Mouse (Mus musculus) CH12.LX (cell line): ENCODE results near the gene Gm17364. TPM values are rescaled to one million over a fixed set of nuclear protein-coding genes. Genes with fewer than 3 reads are reported as not detected.
"Not testable (repeated sequence)": the region's sequence is repeated elsewhere in the genome, so short reads cannot be mapped to it uniquely, and the experiment has no call there.

Source experiments
- DNase-seq: peaks from one replicate; pipeline ENCODE4 v3.0.0-alpha.2; 2013; ENCODE audit errors: extremely low read depth
- H3K27ac ChIP-seq: 2 replicates; pipeline ENCODE4 v1.5.1; 2012; ENCODE audit warnings: low read depth, mild to moderate bottlenecking, control low read depth, moderate library complexity; ENCODE audit not compliant: insufficient read depth
- H3K27me3 ChIP-seq: replicated peaks from 2 replicates; pipeline ENCODE3; 2012; ENCODE audit warnings: inconsistent platforms
- H3K36me3 ChIP-seq, 2 experiments: replicated peaks in 1 of 2; 2 replicates each; pipeline versions ENCODE3 to v1.6.1; 2012; ENCODE audit warnings: inconsistent platforms in 1 of 2, low read length in 1 of 2, mild to moderate bottlenecking in 1 of 2, mixed read lengths in 1 of 2, moderate library complexity in 1 of 2; ENCODE audit not compliant: control insufficient read depth in 1 of 2, insufficient read depth in 1 of 2
- H3K4me1 ChIP-seq, 2 experiments: 2 replicates each; pipeline ENCODE4 v1.6.1; 2012; ENCODE audit warnings: inconsistent platforms in 1 of 2, moderate library complexity in 1 of 2; ENCODE audit not compliant: insufficient read depth in 2 of 2, control insufficient read depth in 1 of 2
- H3K4me2 ChIP-seq: 2 replicates; pipeline ENCODE4 v1.6.1; 2012; ENCODE audit warnings: low read depth, mild to moderate bottlenecking, control low read depth; ENCODE audit not compliant: poor library complexity, insufficient read depth, severe bottlenecking
- H3K4me3 ChIP-seq, 3 experiments: fragments of 150-350 bp in 1 of 3; sonication (generic) in 1 of 3; replicated peaks in 1 of 3; 2 replicates each; pipeline versions ENCODE3 to v1.5.1; 2011 to 2012; ENCODE audit warnings: low read depth in 2 of 3, low read length in 2 of 3, mild to moderate bottlenecking in 2 of 3, moderate library complexity in 2 of 3, control low read depth in 1 of 3, improper control_type of control experiment in 1 of 3, inconsistent platforms in 1 of 3, mixed read lengths in 1 of 3; ENCODE audit not compliant: poor library complexity in 1 of 3
- H3K79me2 ChIP-seq: replicated peaks from 2 replicates; pipeline ENCODE4 v1.6.1; 2012; ENCODE audit warnings: mild to moderate bottlenecking, moderate library complexity; ENCODE audit not compliant: control insufficient read depth, poor library complexity, insufficient read depth, severe bottlenecking; ENCODE audit errors: extremely low read depth
- H3K9ac ChIP-seq: 2 replicates; pipeline ENCODE4 v1.6.1; 2012; ENCODE audit warnings: low read depth, mild to moderate bottlenecking, control low read depth, moderate library complexity; ENCODE audit not compliant: insufficient read depth
- H3K9me3 ChIP-seq: replicated peaks from 2 replicates; pipeline ENCODE3; 2012; ENCODE audit warnings: low read length, inconsistent platforms, mixed read lengths
- BHLHE40 ChIP-seq: IDR thresholded peaks from 2 replicates; pipeline ENCODE4 v1.6.1; 2011; ENCODE audit warnings: mild to moderate bottlenecking, low read depth, low read length, improper control_type of control experiment
- CHD2 ChIP-seq: IDR thresholded peaks from 2 replicates; pipeline ENCODE4 v1.6.1; 2011; ENCODE audit warnings: low read length, improper control_type of control experiment
- GABPA ChIP-seq: IDR thresholded peaks from 2 replicates; pipeline ENCODE4 v1.6.1; 2012; ENCODE audit warnings: low read depth, low read length, improper control_type of control experiment, inconsistent platforms; ENCODE audit not compliant: insufficient replicate concordance
- KAT2A ChIP-seq: IDR thresholded peaks from 2 replicates; pipeline ENCODE4 v1.6.1; 2012; ENCODE audit warnings: low read length, improper control_type of control experiment, inconsistent platforms; ENCODE audit not compliant: insufficient replicate concordance
- MAZ ChIP-seq: IDR thresholded peaks from 2 replicates; pipeline ENCODE4 v1.6.1; 2012; ENCODE audit warnings: low read depth, mild to moderate bottlenecking, inconsistent platforms, low read length, improper control_type of control experiment, moderate library complexity
- MEF2A ChIP-seq: IDR thresholded peaks from 2 replicates; pipeline ENCODE4 v1.6.1; 2014; ENCODE audit warnings: low read depth, mild to moderate bottlenecking, inconsistent platforms, low read length, improper control_type of control experiment, borderline replicate concordance
- MXI1 ChIP-seq: IDR thresholded peaks from 2 replicates; pipeline ENCODE4 v1.6.1; 2011; ENCODE audit warnings: mild to moderate bottlenecking, low read depth, low read length, improper control_type of control experiment
- MYC ChIP-seq: IDR thresholded peaks from 2 replicates; pipeline ENCODE4 v1.6.1; 2011; ENCODE audit warnings: low read depth, mild to moderate bottlenecking, improper control_type of control experiment, low read length
- POLR2A ChIP-seq: IDR thresholded peaks from 2 replicates; pipeline ENCODE4 v1.6.1; 2011; ENCODE audit warnings: low read depth, mild to moderate bottlenecking, improper control_type of control experiment, low read length
- RAD21 ChIP-seq: IDR thresholded peaks from 2 replicates; pipeline ENCODE4 v1.6.1; 2011; ENCODE audit warnings: low read depth, mild to moderate bottlenecking, low read length, improper control_type of control experiment, moderate library complexity
- TBP ChIP-seq: conservative IDR thresholded peaks from 2 replicates; pipeline ENCODE4 v1.6.1; 2011; ENCODE audit warnings: low read depth, low read length, improper control_type of control experiment
- UBTF ChIP-seq: IDR thresholded peaks from 2 replicates; pipeline ENCODE4 v1.6.1; 2012; ENCODE audit warnings: low read depth, mild to moderate bottlenecking, inconsistent platforms, low read length, improper control_type of control experiment, moderate library complexity
- USF1 ChIP-seq: IDR thresholded peaks from 2 replicates; pipeline ENCODE4 v1.6.1; 2014; ENCODE audit warnings: low read depth, mild to moderate bottlenecking, inconsistent platforms, low read length, improper control_type of control experiment
- ZC3H11A ChIP-seq: IDR thresholded peaks from 2 replicates; pipeline ENCODE4 v1.6.1; 2012; ENCODE audit warnings: low read depth, mild to moderate bottlenecking, inconsistent platforms, low read length, improper control_type of control experiment
- ZKSCAN1 ChIP-seq: IDR thresholded peaks from 2 replicates; pipeline ENCODE4 v1.6.1; 2012; ENCODE audit warnings: low read depth, inconsistent platforms, low read length, improper control_type of control experiment, borderline replicate concordance
- ZNF384 ChIP-seq: IDR thresholded peaks from 2 replicates; pipeline ENCODE4 v1.6.1; 2012; ENCODE audit warnings: low read depth, low read length, improper control_type of control experiment, inconsistent platforms
- dilution Hi-C: fragments of 300-500 bp; cut with MboI; formaldehyde crosslinking; loops from 2 replicates; pipeline ENCODE4 v1.14.3; 2020; ENCODE audit warnings: low sequenced_read_pairs; ENCODE audit not compliant: extremely low pct_unique_long_range_greater_than_20kb, extremely low pct_ligation_motif_present
- in situ Hi-C: fragments of 300-500 bp; cut with MboI; formaldehyde crosslinking; loops from 3 replicates; pipeline ENCODE4 v1.14.3; 2019; ENCODE audit warnings: low sequenced_read_pairs, low pct_ligation_motif_present, low pct_unique_long_range_greater_than_20kb, mixed read lengths
- polyA plus RNA-seq: library from polyadenylated mRNA; unstranded; fragments of >175 nt; gene quantifications from 2 replicates; pipeline ENCODE4 v1.2.1, GENCODE M21; 2012; ENCODE audit warnings: low read depth; ENCODE audit not compliant: insufficient read length
- total RNA-seq, 2 experiments: library from RNA; depleted of rRNA; stranded (reverse); fragments of 300-350 nt in 1 of 2; fragments of >200 nt in 1 of 2; gene quantifications; 2 replicates each; pipeline ENCODE4 v1.2.3; 2012 to 2014

Gene Gm17364
- total and polyA plus RNA-seq, 3 experiments: 17.3 TPM; not detected in 2

- no peak for TF ChIP-seq BHLHE40
- no peak for TF ChIP-seq KAT2A
- no peak for TF ChIP-seq UBTF
- no peak for TF ChIP-seq USF1
- no peak for TF ChIP-seq ZKSCAN1
- no peak for TF ChIP-seq MAZ
- TF ChIP-seq MEF2A: no peak
- no peak for TF ChIP-seq ZNF384
- no peak for TF ChIP-seq GABPA
- TF ChIP-seq MXI1: no peak
- TF ChIP-seq RAD21: no peak
- TF ChIP-seq CHD2: no peak
- no peak for TF ChIP-seq ZC3H11A
- TF ChIP-seq MYC: no peak
- TF ChIP-seq POLR2A: no peak
- Histone ChIP-seq H3K4me1 (peaks cover 3 to 23% of the 10 kb centered on the region in 2 experiments; a peak in 3 of 4 replicates), H3K4me3 (no peak overlapping the region), H3K27me3 (no peaks in the 10 kb centered on the region), H3K4me2 (no peak overlapping the region), H3K27ac (no peak overlapping the region), H3K79me2 (no peaks in the 10 kb centered on the region; the same call in none of the 2 replicates), H3K36me3 (peaks cover 0 to 26% of the 10 kb centered on the region in 2 experiments), H3K9me3 (no peaks in the 10 kb centered on the region), H3K9ac (no peak overlapping the region)
- dilution Hi-C loops (no loop called here), in situ Hi-C loops (no loop called here)
- DNase-seq: no peak
Measured at GRCm38 (mm10) chr13:41251667-41252066, 22.1 kb downstream of the Gm17364 start.

DNA sequence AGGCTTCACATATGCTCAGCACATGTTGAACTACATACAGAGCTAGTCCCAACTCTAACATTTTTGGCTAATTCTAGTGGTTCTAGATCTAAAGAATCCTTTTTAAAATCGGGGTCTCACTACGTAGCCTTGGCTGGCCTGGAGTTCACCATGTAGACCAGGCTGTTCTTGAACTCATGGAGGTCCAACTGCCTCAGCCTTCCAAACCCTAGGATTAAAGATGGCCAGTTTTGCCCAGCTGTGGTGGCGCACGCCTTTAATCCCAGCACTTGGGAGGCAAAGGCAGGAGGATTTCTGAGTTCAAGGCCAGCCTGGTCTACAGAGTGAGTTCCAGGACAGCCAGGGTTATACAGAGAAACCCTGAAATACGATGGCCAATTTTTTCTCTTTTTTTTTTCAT lies 22.5 kb downstream of the Gm17364 start:
- H3K4me1 ChIP-seq: peaks cover 3 to 20% of the 10 kb centered on the region in 2 experiments; a peak in 3 of 4 replicates
- H3K27me3 ChIP-seq, H3K9me3 ChIP-seq, H3K9ac ChIP-seq, DNase-seq: not testable (repeated sequence)
- TF ChIP-seq TBP: peak; percentile 50; the same call in 1 of the 2 replicates
- TF ChIP-seq, all 38 proteins: peak for 1; not testable (repeated sequence) for 37
- H3K4me3 ChIP-seq, H3K79me2 ChIP-seq, in situ Hi-C loops, H3K27ac ChIP-seq, dilution Hi-C loops: not testable (repeated sequence)
- H3K4me2 ChIP-seq: 0 out of 2 replicates have a peak overlapping the region, but pooled peaks have one; percentile 3
- peaks cover 0 to 26% of the 10 kb centered on the region in 2 experiments for H3K36me3 ChIP-seq
